Mouse (Mus musculus) retina, embryonic 14.5 days (tissue): ENCODE data around the gene Bnip1.

Experiments used
- DNase-seq: peaks from one replicate; pipeline ENCODE4 v3.0.0-alpha.2; 2015; ENCODE audit warnings: low spot score

The Bnip1 gene

GRCm38 (mm10) chr17:26780750-26781571 is at the start of gene Bnip1:
TSS of gene Bnip1 (plus strand) at chr17:26781066.
- DNase-seq: peak; percentile 84

GRCm38 (mm10) chr17:26742581-26742980 is 38.3 kb upstream of the Bnip1 start:
- no peak for DNase-seq

- DNase-seq: no peak
These were observed 37.6 kb upstream of the Bnip1 start for GRCm38 (mm10) chr17:26743294-26743693.

- DNase-seq: no peak
These were observed 30.9 kb upstream of the Bnip1 start for GRCm38 (mm10) chr17:26749975-26750374.

- DNase-seq: no peak
These were observed 28.6 kb upstream of the Bnip1 start for GRCm38 (mm10) chr17:26752297-26752696.

GRCm38 (mm10) chr17:26753476-26753875 is 27.4 kb upstream of the Bnip1 start:
- DNase-seq: no peak

- DNase-seq: no peak
These were observed 13.6 kb upstream of the Bnip1 start for GRCm38 (mm10) chr17:26767100-26767753.

GRCm38 (mm10) chr17:26767754-26768124 is 13.1 kb upstream of the Bnip1 start:
- DNase-seq: no peak

- DNase-seq: peak; percentile 5
These were observed 4.7 kb upstream of the Bnip1 start for GRCm38 (mm10) chr17:26776211-26776610.

GRCm38 (mm10) chr17:26778001-26778400 is 2.9 kb upstream of the Bnip1 start:
- DNase-seq: no peak

GRCm38 (mm10) chr17:26778430-26779100 is 2.3 kb upstream of the Bnip1 start:
- DNase-seq: no peak

GRCm38 (mm10) chr17:26779471-26779870 is 1.4 kb upstream of the Bnip1 start:
- DNase-seq: no peak

GRCm38 (mm10) chr17:26781610-26782043 is 761 bp downstream of the Bnip1 start:
- no peak for DNase-seq

- no peak for DNase-seq
These were observed 3.7 kb downstream of the Bnip1 start for GRCm38 (mm10) chr17:26784525-26784924.

GRCm38 (mm10) chr17:26786586-26786985 is 5.7 kb downstream of the Bnip1 start:
- DNase-seq: no peak

- no peak for DNase-seq
These were observed 8.1 kb downstream of the Bnip1 start for GRCm38 (mm10) chr17:26788986-26789385.

GRCm38 (mm10) chr17:26789460-26790268 is 8.8 kb downstream of the Bnip1 start:
- DNase-seq: no peak

- DNase-seq: no peak
These were observed 9.7 kb downstream of the Bnip1 start for GRCm38 (mm10) chr17:26790269-26791214.

- no peak for DNase-seq
These were observed 10.7 kb downstream of the Bnip1 start for GRCm38 (mm10) chr17:26791580-26791979.

GRCm38 (mm10) chr17:26792096-26792495 is 11.2 kb downstream of the Bnip1 start:
- no peak for DNase-seq
